Mouse (Mus musculus) urinary bladder, postnatal 25 days (tissue): ENCODE results near the gene Ckap2.
A peak's percentile ranks its signal among the peaks of the same experiment; 100 is the strongest.
"Not testable (repeated sequence)": the region's sequence is repeated elsewhere in the genome, so short reads cannot be mapped to it uniquely, and the experiment has no call there.

ENCODE experiments used
- DNase-seq: peaks from one replicate; pipeline ENCODE4 v3.0.0; 2022; ENCODE audit warnings: low spot score

The Ckap2 gene

DNA sequence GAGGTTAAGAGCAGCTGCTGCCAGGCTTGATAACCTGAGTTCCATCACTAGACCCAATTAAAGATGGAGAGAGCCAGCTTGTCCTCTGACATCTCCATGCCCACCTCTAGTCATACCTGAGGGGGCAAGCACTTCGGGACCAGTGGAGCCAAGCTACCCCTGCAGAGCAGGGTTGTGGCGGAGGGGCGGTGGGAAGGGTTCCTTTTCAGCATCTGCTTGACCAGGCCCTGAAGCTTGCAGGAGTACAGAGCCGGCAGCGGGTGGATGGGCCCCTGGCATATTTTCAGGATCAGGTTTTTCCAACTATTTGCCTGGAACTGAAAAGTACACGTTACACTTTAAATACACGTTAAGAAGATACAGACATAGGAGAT, 37.3 kb downstream of the Ckap2 start:
- no peak for DNase-seq

DNA sequence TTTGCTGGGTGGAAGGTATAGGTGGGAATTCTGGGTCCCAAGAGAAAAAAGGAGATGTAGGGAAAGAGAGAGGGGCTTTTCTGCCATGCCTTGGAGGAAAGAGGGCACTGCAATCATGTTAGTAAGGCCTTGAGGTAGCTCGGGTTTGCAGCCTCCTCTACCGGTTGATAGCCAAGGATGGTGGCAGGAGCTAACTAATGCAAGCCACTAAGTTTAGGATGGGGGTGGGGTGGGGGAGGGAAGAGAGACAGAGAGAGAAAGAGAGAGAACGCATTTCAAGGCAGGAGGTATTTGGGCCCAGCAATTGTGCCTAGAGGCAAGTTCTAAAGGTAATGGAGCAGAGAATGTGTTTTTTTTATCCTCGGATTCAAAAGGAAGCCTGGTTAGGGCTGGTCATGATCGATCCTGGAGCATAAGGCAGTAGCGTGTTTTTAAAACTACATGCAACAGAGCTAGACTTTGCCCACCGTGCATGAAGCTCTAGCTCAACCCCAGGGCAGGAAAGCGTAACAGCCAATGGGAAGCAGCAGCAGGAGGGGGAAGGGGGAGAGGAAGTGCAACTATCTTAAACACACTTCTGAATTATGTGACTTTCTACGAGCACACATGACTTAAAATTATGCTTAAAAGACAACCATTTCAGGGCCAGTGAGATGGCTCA, 37.8 kb downstream of the Ckap2 start:
- no peak for DNase-seq

DNA sequence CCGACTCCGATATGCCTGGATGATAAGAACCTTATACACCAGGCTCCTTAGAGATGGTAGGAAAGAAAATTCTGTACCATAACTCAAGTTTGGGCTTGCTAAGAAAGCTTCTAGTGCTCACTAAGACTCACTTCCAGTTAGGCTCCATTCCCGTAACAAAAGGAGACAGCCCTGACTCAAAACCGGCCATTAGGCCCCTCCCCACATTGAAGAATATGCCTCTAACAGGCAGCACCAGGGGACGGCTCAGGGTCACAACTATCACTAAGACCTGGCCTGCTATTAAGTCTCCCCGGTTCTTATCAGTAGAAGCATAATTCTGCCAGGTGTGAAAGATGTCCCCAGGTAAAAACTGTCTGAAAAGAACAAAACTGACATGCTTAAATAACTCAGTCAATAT, 39.8 kb downstream of the Ckap2 start:
- DNase-seq, result no peak

DNA sequence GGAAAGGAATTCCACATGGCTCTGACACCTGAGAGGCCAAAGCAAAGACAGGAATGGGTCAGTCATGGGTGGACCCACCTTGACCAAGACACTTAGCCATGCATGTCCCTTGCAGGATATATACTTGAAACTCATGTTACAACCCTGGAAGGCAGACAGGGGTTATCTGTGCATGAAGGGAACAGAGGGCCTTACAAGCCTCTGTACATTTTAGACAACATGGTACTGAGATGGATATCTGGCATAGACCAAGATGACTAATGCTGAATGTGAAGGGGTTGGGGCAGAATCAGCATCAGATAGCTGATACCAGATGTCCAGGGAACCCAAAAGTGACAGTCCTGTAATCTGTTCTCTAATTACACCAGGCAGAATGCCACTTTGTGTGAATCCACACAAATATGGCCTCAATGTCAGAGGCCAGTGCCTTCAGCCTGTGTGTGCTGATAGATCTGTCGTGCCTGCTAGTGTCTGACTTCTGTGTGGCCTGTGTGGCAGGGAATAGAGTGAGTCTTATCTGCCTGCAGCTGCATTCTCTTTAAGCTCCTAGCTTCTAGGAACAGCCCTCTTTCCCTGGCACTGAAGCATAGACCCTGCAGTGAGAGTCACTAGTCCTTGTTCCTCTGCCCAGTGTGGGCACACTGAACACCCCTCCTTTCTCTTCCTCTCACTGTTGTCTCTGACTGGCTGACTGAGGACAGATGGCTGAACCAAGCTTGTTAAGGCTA, 41.7 kb downstream of the Ckap2 start:
- no peak for DNase-seq

DNA sequence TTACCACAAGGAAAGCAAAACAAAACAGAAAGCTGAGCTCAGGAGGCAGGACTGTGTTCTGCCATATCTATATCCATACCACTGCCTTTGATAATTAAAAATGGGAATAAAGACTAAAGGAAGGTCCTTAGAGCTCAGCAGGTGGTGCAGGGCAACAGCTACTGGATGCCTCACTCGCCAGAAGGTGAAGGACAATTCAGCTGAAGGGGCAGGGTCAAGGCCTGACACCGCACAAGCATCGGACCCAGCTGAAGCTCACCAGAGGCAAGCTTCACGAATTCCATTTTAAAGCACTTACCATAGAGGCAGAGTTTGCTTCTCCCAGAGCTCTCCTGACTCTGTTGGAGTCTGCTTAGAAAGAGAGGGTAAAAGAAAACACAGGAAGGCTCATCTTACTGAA, 43.0 kb downstream of the Ckap2 start:
- no peak for DNase-seq

GRCm38 (mm10) chr8:22141836-22142385, 43.7 kb downstream of the Ckap2 start:
- DNase-seq, result no peak

- DNase-seq, result not testable (repeated sequence)
Measured at GRCm38 (mm10) chr8:22136462-22136861, 49.2 kb downstream of the Ckap2 start.

DNA sequence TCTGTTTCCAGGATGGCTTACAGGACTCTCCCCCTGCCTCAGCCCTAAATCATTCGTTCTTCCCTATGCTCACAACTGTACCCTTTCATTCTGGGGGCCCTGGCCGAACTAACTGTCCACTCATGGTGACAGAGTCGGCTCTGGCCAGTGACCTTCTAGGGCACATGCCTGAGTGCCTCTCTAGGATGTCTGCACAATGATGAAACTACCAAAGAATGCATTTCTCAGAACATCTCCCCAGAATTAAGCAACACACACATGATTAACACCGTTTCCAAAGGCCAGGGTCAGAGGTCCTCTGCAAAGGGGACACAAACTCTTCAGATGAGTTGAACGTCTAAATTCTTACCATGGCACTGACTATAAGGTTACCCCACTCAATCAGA, 50.9 kb downstream of the Ckap2 start:
- DNase-seq, result no peak

- no peak for DNase-seq
Measured at GRCm38 (mm10) chr8:22134078-22134749, 51.4 kb downstream of the Ckap2 start.

DNA sequence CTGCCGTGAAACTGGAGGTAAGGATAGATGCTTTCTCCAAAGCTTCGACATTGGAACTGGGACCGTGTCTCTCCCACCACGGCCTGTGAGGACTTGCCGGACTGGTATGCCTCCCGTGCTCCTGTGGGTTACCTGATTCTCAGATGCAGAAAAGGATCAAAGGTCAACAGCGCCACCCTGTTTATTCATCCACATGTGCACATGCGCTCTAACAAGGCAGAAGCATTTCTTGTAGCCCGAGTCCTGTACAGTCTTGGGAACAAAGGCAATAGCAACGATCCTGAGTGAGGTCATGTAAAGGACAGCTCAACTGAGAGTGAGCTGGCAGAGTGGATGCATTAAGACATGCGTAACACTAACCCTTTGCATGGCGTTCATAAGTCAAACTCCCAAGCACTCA, 53.6 kb downstream of the Ckap2 start:
- no peak for DNase-seq

DNA sequence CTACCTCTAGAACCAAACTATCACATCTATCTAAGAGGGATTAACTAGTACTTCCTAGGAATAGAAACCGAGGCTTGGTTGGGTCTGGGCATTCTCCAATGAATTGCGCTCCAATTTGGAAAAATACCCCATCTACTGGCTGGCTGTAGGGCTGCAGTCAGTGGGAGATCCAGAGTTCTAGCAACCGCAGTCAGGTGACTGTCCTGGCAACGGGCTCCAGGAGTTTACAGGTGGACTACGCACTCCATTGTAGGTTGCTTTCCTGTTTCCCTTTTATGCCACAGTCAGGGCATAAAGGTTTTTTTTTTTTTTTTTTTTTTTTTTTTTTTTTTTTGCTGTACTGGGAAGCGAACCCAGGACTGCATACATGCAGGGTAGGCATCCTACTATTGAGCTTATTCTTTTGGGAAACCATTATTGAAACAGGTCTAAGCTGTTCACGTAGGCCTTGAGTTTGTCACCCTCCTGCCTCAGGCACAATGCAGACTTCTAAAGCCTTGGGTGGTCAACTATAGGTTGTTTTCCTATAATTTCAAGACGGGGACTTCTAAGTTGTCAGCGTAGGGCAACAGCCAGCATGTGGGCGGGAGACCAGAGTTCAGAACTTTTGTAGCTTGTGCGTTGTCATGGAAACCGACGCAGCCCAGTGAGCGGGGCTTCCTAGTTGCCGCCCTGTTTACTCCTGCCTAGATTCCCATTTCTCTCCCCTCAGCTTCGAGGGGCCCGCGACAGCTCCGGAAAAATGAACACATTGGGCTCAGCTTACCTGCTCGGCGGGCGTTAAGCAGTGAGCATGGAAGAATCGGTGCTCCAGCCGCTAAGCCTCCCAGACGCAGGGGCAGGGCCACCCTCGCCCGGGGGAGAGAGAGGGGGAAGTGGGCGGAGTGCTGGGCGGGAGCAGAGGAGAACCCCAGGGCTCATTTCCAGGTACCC, 61.1 kb downstream of the Ckap2 start, which contains the start of gene Nek5:
Gene Nek5 (minus strand): TSS at position 834 of the 933 bp plus-strand sequence.
- DNase-seq, result peak; percentile 15
